Mouse (Mus musculus) CD8-positive naive resting alpha-beta T cell, adult 2 months (primary cell): Measurements from ENCODE around the gene Oxct1.

Source experiments
- DNase-seq, 2 experiments: peaks; one replicate each; pipeline ENCODE4 v3.0.0; 2022; ENCODE audit warnings: low read depth in 2 of 2, low spot score in 2 of 2

Oxct1 gene

DNA sequence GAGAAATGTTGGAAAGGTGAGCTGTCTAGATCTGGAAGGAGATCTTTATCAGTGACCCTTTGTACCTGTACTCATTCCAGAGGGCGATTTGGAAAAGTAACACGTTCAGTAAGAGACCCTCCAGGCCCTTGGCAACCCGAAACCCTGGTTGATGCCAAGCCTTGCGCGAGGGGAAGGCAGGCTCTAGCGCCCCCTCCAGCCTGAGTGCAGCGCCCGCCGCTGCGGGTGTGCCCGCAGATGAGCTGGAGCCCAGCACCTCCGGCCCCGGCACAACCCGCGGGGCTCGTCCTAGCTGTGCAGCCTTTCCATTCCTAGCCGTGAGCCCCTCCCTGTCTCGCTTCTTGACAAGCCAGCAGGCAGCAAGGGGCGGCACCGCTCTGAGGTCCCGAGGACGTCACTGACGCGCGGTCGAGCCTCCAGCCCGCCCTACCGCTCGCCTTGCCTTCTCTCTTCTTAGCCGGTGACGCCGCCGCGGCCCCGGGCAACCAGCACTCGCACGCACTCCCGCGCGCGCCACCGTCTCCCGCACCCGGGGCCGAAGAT, at the start of gene Oxct1:
Oxct1 (plus strand) TSS at position 153 of the 543 bp plus-strand sequence.
- DNase-seq, result peak; percentile 79 to 80

DNA sequence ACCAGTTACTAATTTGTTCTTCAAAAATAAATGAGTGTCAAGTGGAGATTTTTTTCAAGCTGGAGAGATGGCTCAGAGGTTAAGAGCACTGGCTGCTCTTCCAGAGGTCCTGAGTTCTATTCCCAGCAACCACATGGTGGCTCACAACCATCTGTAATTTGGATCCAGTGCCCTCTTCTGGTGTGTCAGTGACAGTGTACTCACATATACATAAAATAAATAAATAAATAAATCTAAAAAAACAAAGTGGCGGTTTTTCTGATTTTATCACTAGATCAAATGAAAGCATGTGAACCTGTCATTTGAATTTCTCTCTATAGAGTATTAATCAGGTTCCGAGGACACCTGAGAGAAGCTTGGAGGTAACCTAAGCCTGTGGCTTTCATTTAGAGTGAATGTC, 47.9 kb upstream of the Oxct1 start:
- DNase-seq, result no peak

DNA sequence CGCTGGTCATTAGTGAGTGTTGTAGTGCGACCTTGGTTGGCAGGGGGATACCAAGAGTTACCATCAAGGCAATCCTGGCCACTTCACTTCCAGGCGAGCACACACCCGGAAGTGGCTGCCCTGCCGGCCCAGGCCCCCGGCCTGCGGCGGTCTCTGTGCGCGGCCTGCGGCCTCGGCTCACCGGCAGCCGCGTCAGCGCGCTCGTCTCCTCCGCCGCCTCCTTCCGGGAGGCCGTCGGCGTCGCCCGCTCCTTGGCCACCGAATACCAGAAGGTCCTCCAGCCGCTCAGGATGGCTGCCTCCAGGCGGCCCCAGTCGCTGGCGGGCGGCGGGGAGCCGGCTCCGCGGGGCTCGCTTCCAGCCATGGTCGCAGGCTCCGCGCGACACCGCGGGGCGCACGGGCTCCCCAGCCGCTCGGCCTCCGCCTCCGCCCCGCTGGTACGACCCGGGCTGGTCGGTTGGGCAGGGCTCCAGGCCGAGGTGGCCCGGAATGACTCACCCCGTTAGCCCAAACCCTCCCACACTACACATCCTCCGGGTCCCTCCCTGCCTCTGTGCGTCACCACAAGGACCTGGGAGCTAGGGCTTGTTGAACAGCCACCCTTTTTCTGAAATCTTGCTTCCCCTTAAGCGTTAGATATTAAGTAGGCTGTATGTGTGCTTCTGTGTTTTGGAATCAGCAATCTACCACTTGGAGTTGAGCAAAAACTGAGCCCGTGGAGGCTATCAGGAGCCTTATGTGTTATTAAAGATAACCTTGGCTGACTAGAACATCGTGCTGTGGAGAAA, 46.9 kb upstream of the Oxct1 start, which contains the start of gene Fbxo4:
Fbxo4 (minus strand) TSS at position 513 of the 788 bp plus-strand sequence.
- peak; percentile 63 to 66 for DNase-seq

DNA sequence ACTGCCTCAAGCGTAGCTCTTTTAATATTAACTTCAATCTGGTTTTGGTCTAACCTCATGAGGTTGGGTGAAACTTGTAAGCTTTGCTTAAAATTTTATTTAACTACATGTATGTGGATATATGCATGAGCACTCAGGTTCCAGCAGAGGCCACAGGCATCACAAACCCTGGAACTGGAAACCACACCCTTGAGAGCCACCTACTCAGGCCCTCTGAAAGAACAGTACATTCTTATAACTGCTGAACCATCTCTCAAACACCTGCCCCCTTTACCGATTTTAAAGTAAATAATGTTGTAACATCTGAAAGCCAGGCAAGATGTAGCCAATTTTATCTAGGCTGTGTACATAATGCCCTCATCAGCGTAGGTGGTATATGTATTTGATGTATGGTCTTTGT, 46.3 kb upstream of the Oxct1 start:
- no peak for DNase-seq

DNA sequence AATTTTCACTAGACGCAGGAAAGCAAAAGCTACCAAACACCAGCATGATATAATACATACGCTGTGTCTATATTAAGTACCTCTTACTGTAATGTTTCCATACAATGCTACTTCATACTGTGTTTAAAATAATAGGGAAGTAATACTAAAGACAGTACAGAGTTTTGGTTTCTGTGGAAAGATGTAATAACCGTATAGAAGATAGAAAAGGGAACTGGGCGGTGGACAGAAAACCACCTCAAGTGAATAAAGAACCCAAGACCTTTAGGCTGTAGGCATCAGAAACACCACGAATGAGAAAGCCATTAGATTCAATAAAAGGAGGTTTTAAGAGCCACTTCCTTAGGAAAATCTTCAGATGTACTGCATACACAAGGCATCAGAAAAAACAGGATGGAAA, 43.5 kb upstream of the Oxct1 start:
- DNase-seq, result no peak

DNA sequence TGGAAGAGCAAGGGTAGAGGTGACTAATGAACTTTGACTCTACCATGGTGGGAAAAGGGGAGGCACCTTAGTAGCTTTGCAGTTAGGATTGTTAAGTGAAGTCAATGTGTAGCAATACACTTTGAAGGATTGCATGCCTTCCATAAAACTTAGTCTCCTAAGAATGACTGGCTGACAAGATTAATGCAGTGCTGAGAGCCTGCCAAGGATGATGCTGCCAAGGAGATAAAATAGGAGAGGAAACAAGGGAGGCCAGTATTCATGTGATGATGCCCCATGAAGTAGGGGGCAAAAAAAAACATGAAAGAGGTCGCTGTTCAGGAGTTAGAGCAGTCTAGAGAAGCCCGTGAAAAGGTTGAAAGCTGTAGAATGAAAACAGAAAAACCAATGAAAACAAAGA, 41.3 kb upstream of the Oxct1 start:
- DNase-seq, result no peak

DNA sequence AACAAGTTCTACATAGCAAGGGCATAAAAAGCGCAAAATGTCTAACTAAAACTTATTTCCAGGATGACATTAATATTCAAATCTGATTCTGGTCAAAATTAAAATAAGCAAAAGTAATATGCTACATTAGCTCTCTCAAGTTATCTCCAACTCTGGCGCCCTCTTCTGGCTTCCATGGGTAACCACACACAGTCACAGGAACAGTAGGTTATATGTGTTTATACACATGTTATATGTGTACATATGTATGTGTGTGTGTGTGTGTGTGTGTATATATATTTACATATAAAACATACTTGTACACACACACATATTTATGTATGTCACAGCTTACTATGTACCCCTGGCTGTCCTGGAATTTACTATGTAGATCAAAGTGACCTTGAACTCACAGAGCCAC, 38.2 kb upstream of the Oxct1 start:
- peak; percentile 18 to 40 for DNase-seq

DNA sequence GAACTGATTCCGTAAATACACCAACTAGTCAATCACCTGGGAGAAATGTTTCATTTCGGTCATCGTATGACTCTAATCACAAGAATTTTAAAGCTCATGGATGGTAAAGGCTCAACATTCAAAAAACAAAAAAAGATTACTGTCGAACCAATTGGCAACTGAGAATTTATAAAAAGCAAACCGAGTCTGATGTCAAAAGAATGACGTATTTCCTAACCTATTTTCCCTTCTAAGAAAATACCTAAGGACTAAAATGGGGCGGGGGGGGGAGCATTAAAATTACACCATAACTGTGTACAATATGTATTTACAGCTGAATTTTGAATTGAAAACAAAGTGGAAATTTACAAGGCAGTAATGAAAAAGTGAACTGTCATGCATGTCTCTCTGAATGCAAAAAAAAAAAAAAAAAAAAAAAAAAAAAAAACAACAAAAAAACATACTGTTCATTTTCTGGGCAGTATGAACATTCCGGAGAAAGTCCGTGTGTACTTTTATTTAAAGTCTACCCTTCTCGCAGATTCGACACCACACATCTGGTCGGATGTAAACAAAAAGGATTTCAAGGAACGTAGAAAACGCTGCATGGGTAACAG, 31.2 kb upstream of the Oxct1 start:
- peak in 1 of 2 experiments; percentile 1 for DNase-seq

DNA sequence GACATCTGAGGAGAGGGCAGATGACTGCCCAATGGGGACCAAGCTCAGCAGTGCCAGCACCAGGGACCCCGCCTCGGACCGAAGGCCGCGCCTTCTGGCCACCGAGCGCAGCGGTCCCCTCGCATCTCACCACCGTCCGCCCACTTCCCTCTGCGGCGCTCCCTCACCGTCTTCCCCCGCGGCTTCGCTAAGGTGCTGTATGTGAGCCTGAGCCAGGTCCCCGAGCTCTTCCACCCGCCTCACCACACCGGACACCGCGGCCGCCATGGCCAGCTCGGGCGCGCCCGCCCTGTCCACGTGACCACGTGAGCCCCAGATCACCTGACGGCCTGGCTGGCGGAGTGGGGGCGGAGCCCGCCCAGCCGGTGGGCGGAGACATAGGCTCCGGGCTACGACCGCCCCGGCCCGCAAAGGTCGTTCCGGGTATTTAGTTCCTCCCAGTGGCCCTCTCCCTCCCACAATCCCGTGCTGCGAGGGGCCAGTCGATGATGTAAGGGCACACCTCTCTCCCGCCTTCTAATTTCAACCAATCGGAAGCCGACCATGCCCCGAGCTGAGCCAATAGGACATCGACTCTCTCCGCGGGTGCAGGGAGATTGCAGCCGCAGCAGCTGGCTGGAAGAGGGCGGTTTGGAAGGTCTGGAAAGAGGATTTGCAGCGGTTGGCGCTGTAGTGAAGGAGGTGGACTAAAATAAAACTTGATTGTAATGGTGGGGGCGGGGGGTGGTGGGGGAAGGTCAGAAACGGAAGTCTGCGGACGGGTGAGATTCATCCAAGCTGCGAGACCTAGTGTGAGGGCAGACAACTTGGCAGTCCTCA, 30.5 kb upstream of the Oxct1 start, which contains the start of gene AW549877:
AW549877 (minus strand) TSS at position 297 of the 819 bp plus-strand sequence.
- peak; percentile 96 to 99 for DNase-seq

DNA sequence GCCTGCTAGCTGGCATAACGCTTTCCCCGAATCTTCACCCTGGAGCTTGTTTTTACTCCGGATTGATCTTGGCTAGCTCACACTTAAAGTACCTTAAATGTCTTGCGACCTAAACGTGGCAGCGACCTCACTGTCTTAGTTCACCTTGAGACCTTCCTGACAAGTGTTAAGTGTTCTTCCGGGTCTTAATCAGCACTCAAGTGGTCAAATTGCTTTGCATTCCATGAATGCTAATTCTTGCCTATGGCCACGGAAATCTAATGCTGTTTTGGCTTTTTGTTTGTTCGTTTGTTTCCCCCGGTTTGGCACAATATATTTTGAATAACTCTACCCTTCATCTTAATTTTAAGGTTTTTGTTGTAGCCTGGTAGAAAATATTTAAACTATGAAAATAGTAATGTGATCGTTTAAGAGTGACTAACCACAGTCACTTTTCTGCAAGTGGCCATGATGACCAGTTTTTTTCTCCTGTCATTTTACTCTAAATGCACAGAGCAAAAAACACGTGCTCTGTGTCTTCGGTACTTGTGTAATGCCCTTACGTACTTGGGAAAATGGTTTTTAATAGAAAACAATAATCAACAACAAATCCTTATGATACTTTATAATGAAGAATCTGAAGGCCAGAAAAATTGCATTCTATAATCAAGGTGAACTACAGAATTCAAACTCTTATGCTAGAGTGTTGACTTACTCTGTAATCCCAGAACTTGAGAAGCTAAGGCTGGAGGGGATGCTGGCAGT, 29.7 kb upstream of the Oxct1 start:
- DNase-seq, result no peak

DNA sequence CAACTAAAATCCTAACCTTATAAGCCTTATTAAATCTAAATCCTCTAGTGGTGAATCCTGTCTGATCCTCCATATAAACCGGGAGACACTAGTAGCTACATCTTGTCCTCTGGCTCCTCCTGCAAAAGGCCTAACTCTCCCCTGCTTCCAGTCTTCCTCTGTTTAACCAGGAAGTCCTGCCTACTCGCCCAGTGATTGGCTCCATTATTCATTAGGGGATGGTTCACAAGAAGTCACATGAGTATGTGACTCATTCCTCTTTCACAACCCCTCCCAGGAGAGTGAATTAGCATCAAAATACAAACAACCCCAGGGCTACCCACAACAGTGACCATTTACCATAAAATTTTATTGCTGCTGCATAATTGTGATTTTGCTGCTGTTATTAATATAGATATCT, 27.0 kb upstream of the Oxct1 start:
- no peak for DNase-seq

DNA sequence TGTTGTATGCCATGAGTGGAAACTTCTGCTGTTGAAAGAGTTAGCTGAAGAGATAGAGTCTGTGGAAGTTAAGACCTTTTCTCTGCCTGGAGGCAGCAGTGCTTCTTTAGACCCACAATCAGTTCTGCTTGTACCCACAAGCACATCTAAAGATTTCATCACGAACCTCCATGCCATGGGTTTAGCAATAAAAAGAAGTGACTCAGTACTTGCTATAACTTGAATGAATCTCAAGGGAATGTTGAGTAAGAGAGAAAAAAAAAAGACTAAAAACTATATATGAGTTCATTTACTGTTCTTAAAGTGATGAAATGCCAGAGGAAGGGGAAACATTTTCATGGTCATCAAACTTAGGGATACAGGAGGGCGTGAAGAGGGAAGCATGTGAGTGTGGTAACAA, 25.6 kb upstream of the Oxct1 start:
- no peak for DNase-seq

DNA sequence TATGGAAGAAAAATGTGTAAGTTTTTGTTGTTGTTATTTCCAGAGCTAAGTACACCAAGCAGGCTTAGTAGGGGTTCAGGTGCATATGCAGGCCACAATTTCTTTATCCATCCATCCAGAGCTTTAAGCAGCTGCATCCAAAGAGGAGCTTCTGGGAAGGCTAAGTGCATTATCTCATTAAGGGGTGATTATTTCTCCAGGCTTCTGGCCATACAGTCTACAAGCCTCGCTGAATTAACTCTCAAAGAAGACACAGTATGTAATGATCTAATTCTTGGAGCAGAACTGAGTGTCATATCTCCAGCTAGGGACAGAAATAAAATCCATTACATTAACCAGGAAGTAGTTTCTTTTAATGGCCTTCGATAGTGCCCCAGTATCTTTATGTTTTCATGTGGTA, 12.3 kb upstream of the Oxct1 start:
- DNase-seq, result no peak

DNA sequence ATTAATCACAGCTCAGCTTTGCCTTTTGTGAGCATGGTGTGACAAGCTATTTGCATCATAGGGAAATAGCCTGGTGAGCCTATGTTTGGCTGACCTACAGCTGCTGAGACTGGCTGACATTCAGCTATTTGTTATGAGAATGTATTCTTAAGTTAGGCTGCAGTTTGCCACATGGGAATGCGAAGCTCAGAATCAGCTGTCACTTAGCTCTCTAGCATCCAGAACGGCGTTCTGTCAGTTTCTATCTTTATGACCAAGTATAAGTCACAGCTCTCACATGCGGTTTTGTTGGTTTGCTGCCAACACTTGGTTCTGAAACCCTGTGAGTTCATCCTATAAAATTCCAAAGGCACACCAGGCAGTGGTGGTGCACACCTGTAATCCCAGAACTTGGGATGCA, 5.5 kb upstream of the Oxct1 start:
- DNase-seq, result no peak

DNA sequence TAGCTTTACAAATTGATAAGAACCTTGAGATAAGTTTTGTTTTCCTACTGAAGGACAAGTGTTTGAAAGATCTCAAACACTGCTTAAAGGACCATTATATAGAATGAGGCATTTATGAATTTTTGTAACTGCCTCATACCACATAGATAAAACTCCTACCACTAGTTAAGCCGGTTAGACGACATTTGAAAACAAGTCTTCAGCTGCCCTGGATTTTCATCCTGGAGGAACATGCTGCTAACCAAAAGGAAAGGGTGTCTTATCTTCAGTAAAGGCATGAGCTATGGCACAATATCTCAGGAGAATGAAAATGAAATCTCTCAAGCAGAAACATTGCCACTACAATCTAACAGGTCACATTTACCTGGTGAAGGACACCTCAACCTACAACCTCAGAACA, 2.4 kb upstream of the Oxct1 start:
- DNase-seq, result no peak

DNA sequence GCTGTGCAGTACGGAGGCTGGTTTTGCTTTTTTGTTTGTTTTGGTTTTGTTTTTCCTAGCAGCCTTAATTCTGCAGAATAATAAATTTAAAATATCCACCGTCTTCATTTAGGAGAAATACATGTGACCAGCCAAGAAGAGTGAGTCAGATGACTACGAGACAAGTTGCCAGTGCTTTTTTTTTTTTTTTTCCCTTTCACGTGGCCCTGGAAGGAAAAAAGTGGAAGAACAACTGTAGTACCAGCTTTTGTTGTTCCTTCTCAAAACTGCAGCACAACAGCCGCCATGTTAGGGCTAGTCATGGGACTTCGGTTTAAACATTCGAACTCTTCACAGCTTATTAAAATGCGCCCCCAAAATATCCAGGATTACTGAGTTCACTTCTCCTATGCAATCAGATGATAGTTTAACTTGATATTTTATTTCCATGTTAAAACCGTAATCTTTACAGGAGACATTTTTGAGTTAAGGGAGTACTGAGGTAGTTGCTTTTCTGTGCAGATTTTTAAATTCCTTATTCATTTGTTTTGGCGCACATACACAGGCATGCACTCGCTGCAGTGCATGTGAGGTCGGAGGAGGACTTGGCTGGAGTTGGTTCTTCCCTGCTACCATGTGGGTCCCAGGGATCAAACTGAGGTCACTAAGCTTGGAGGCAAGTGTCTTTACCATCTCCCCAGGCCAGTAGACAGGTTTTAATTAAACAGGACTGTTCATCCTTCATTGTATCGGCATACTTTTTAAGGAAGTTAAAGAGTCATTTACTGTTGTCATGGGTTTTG, 1.3 kb upstream of the Oxct1 start:
- DNase-seq, result no peak

DNA sequence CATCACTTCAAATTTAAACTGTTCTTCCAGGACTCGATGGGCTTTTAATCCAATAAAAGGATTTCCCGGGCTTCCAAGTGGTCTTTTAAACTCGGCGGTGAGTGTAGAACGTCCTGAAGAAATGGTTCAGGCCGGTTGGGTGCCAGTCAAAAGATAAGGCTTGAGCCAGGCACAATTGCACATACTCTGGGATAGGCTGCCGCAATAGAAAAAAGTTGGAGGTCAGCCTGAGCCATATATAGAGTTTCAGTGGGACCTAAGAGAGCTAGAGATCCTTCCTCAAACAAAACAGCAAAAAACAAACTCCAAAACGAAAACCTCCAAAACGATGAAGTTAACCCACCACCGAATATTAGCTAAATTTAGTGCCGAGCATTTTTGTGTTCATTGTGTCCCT, 677 bp upstream of the Oxct1 start:
- no peak for DNase-seq

DNA sequence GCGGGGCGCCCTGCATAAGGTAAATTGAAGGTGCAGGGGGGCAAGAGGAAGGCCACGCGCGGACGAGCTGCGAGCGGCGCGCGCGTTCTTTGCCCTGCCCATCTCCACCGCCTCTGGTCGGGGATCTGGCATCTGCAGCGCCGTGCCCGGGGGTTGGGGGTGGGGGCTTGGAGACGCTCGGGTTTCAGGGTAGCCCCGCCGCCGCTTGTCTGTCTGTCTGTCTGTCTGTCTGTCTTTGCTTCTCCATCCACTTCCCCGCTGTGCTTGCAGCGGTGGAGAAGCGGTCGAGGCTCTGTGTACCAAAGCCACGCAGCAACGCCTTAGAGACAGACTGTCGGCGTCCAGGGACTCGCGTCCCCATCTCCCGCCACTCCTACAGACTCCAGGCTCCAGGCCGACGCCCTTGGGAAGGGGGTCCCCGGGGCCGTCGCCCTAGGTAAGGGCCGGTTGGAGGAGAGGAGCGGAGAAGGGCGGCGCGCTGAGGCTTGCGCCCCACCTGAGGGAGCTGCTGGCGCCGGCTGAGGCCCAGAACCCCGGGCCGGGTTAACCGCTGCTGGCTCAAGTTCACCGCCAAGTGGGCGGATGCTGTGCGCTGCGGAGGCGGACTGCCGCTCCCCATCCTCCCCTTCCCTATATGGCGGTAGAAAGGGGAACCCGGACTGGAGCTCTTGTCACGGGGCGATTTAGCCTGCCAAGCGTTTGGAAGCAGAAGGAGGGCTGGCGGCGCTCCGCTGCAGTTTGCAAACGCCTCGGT, 825 bp downstream of the Oxct1 start:
- DNase-seq, result peak; percentile 52 to 58

DNA sequence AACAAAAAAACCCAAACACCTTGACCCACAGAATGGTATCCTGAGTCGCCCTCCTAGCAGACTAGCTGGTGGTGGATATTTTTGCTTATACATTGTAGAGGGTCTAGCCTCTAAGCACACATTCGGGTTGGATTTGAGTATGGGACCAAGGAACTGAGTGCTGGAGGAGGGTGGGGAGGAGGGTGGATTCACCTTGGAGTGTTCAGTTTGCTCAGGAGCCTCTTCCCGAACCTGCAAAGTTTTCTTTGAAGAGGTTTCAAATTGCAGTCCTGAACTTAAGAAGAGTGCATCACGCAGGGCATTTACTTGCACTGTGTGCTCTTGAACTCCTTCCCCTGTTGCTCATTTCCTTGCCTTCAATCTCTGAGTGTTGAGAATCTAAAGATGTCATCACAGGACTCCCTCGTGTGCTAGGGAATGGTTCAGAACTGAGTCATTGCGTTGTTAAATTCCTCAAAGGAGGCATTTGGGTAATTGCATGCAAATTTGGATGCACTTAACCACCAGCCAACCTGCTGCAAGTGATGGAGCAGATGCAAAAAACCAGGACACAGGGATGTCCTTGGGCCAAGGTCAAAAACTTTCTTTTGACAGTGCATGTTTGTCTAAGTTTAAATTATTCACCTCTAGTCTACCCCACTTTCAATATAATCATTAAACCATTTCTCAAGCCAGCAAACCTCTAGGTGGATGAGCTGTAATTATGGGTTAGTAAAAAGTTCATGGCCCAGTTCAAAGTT, 1.7 kb downstream of the Oxct1 start:
- no peak for DNase-seq
